11 mouse cellular contexts compared by ENCODE assay signal in genomic region chr15:98173821-98174220, GRCm38 (mm10). TPM values are rescaled to one million over a fixed set of nuclear protein-coding genes. Genes with fewer than 3 reads are reported as not detected.
A peak's percentile ranks its signal among the peaks of the same experiment; 100 is the strongest.
DNase-seq lines count a peak whose midpoint lies in the region; ATAC-seq and TF ChIP-seq lines count a peak whose summit lies in the region.
"Had no signal": no experiment of that assay in that cellular context is flagged by ENCODE, and none has a peak within 500 bp of the region (broad histone marks: within the 10 kb centered on the region; RNA-seq: fewer than 3 reads in every experiment).

No protein-coding gene starts in this region.

- H3K9ac ChIP-seq in hindbrain, embryonic 14.5 days, result peak overlapping the region; percentile 8; the same call in 1 of the 2 replicates
- no peak overlapping the region for H3K9ac ChIP-seq in hindbrain, embryonic 13.5 days
- H3K9ac ChIP-seq in stomach, postnatal 0 days (ENCODE audit: low read length), result no peak overlapping the region
- H3K9ac ChIP-seq: embryonic facial prominence, embryonic 12.5 days had no signal

- H3K36me3 ChIP-seq in hindbrain, embryonic 14.5 days (replicated peaks; ENCODE audit: control insufficient read depth, insufficient read depth), result no peaks in the 10 kb centered on the region
- no peaks in the 10 kb centered on the region for H3K36me3 ChIP-seq in hindbrain, embryonic 13.5 days
- no peaks in the 10 kb centered on the region for H3K36me3 ChIP-seq in stomach, postnatal 0 days (ENCODE audit: control insufficient read depth, insufficient read depth, low read length)
- H3K36me3 ChIP-seq: embryonic facial prominence, embryonic 12.5 days had no signal

- TF ChIP-seq EP300 in stomach, postnatal 0 days (optimal IDR thresholded peaks at IDR 0.05), result no peak

- H3K4me3 ChIP-seq in hindbrain, embryonic 14.5 days (replicated peaks; ENCODE audit: low read length), result no peak overlapping the region
- H3K4me3 ChIP-seq in hindbrain, embryonic 13.5 days, result no peak overlapping the region
- no peak overlapping the region for H3K4me3 ChIP-seq in stomach, postnatal 0 days (ENCODE audit: low read depth, low read length)
- H3K4me3 ChIP-seq: embryonic facial prominence, embryonic 12.5 days had no signal

- intact Hi-C loops in heart, postnatal 10 days (cut with DNase I), result loop anchor here (5.0 kb wide), 1 partner anchor 82 kb away; the partner anchor contains the start of genes Pfkm and Senp1
- intact Hi-C loops in left cerebral cortex, postnatal 14 days (cut with DNase I), result no loop called here

- H3K9me3 ChIP-seq in hindbrain, embryonic 14.5 days (ENCODE audit: control insufficient read depth, low read length), result no peaks in the 10 kb centered on the region
- no peaks in the 10 kb centered on the region for H3K9me3 ChIP-seq in hindbrain, embryonic 13.5 days
- no peaks in the 10 kb centered on the region for H3K9me3 ChIP-seq in stomach, postnatal 0 days (ENCODE audit: control insufficient read depth, low read length)
- H3K9me3 ChIP-seq: embryonic facial prominence, embryonic 12.5 days had no signal

- H3K4me2 ChIP-seq in hindbrain, embryonic 14.5 days (replicated peaks), result no peak overlapping the region
- no peak overlapping the region for H3K4me2 ChIP-seq in hindbrain, embryonic 13.5 days
- no peak overlapping the region for H3K4me2 ChIP-seq in stomach, postnatal 0 days (replicated peaks; ENCODE audit: low read depth)
- H3K4me2 ChIP-seq: embryonic facial prominence, embryonic 12.5 days had no signal

- no peak overlapping the region for H3K27ac ChIP-seq in hindbrain, embryonic 14.5 days
- H3K27ac ChIP-seq in hindbrain, embryonic 13.5 days, result no peak overlapping the region
- no peak overlapping the region for H3K27ac ChIP-seq in stomach, postnatal 0 days (replicated peaks)
- H3K27ac ChIP-seq: embryonic facial prominence, embryonic 12.5 days had no signal

- peaks cover 18% of the 10 kb centered on the region for H3K4me1 ChIP-seq in hindbrain, embryonic 14.5 days (replicated peaks; ENCODE audit: control insufficient read depth, insufficient read depth, low read length)
- peaks cover 35% of the 10 kb centered on the region for H3K4me1 ChIP-seq in hindbrain, embryonic 13.5 days (replicated peaks)
- no peaks in the 10 kb centered on the region for H3K4me1 ChIP-seq in stomach, postnatal 0 days (replicated peaks; ENCODE audit: control insufficient read depth, insufficient read depth)
- H3K4me1 ChIP-seq: embryonic facial prominence, embryonic 12.5 days had no signal

- no peak for ATAC-seq in hindbrain, embryonic 14.5 days (ENCODE audit: low FRiP score)
- ATAC-seq in hindbrain, embryonic 13.5 days (ENCODE audit: low FRiP score), result no peak
- ATAC-seq in CD4-positive, CD25-positive, alpha-beta regulatory T cell, adult 4 months, result peak; percentile 41
- no peak for ATAC-seq in stomach, postnatal 0 days (ENCODE audit: low FRiP score, low TSS enrichment)

- WGBS in hindbrain, embryonic 14.5 days, result 32% methylated on average over 8 of the region's 8 CpGs
- WGBS in hindbrain, embryonic 13.5 days, result 38% methylated on average over 8 of the region's 8 CpGs
- WGBS in stomach, postnatal 0 days, result 45% methylated on average over 8 of the region's 8 CpGs

- H3K27me3 ChIP-seq in hindbrain, embryonic 14.5 days (ENCODE audit: control insufficient read depth, insufficient read depth, low read length), result peaks cover 3% of the 10 kb centered on the region; the same call in 1 of the 2 replicates
- H3K27me3 ChIP-seq in hindbrain, embryonic 13.5 days, result peaks cover 44% of the 10 kb centered on the region
- peaks cover 5% of the 10 kb centered on the region; the same call in 1 of the 2 replicates for H3K27me3 ChIP-seq in stomach, postnatal 0 days (ENCODE audit: control insufficient read depth, insufficient read depth, low read length)

- peak; percentile 88 for DNase-seq in hindbrain, embryonic 14.5 days (ENCODE audit: low spot score)
- DNase-seq in brain, embryonic 18.5 days (ENCODE audit: low read depth, low spot score), result peak; percentile 55
- peak; percentile 40 to 69 for DNase-seq in heart, postnatal 10 days
- DNase-seq in left cerebral cortex, postnatal 14 days (ENCODE audit: low spot score in 2 of 2), result peak; percentile 92 to 96
- no peak for DNase-seq in stomach, postnatal 0 days (ENCODE audit: low spot score)
- no peak for DNase-seq in urinary bladder, postnatal 10 days (ENCODE audit: low spot score)

- TF ChIP-seq CTCF in stomach, postnatal 0 days (IDR thresholded peaks at IDR 0.05; ENCODE audit: low read depth), result peak; percentile 79

RNA-seq across cellular contexts. Expression of gene Ccdc184, which starts 6.9 kb away (rescaled TPM):
- polyA plus RNA-seq in hindbrain, embryonic 14.5 days (2014; fragmentation: Nextera tagmentation; extraction: Ambion mirVana), result 98.1 and 125 TPM in 2 replicates
- 55.6 and 59.6 TPM in 2 replicates for polyA plus RNA-seq in hindbrain, embryonic 13.5 days (2015; fragmentation: Nextera tagmentation; extraction: Ambion mirVana)
- polyA plus RNA-seq in CD4-positive, CD25-positive, alpha-beta regulatory T cell, adult 4 months (2017; shearing (Covaris generic)), result under 1 TPM; 0.24 to 0.27 TPM
- under 1 TPM; 0.57 to 0.64 TPM for total RNA-seq in heart, postnatal 10 days (2021)
- total RNA-seq in left cerebral cortex, postnatal 14 days (2021), result 10 to 100 TPM; 28.3 TPM
- polyA plus RNA-seq in stomach, postnatal 0 days (2015; fragmentation: Nextera tagmentation; extraction: Ambion mirVana), result 0.92 and 0.95 TPM in 2 replicates

RNA-seq across cellular contexts. Expression of gene Asb8, which starts 8.4 kb away (rescaled TPM):
- polyA plus RNA-seq in hindbrain, embryonic 14.5 days (2014; fragmentation: Nextera tagmentation; extraction: Ambion mirVana), result 66.2 and 66.8 TPM in 2 replicates
- polyA plus RNA-seq in hindbrain, embryonic 13.5 days (2015; fragmentation: Nextera tagmentation; extraction: Ambion mirVana), result 52.9 and 59.4 TPM in 2 replicates
- 10 to 100 TPM; 33.5 to 40.1 TPM for polyA plus RNA-seq in CD4-positive, CD25-positive, alpha-beta regulatory T cell, adult 4 months (2017; shearing (Covaris generic))
- total RNA-seq in heart, postnatal 10 days (2021), result 100 to 1,000 TPM; 104 to 109 TPM
- total RNA-seq in left cerebral cortex, postnatal 14 days (2021), result 10 to 100 TPM; 43.4 to 45.4 TPM
- 31.3 and 31.9 TPM in 2 replicates for polyA plus RNA-seq in stomach, postnatal 0 days (2015; fragmentation: Nextera tagmentation; extraction: Ambion mirVana)

RNA-seq across cellular contexts. Expression of gene Olfr288, which starts 21.5 kb away (rescaled TPM):
- not detected in 2 replicates for polyA plus RNA-seq in hindbrain, embryonic 14.5 days (2014; fragmentation: Nextera tagmentation; extraction: Ambion mirVana)
- polyA plus RNA-seq in hindbrain, embryonic 13.5 days (2015; fragmentation: Nextera tagmentation; extraction: Ambion mirVana), result not detected in 2 replicates
- polyA plus RNA-seq in CD4-positive, CD25-positive, alpha-beta regulatory T cell, adult 4 months (2017; shearing (Covaris generic)), result not detected
- total RNA-seq in heart, postnatal 10 days (2021), result not detected
- total RNA-seq in left cerebral cortex, postnatal 14 days (2021), result not detected
- polyA plus RNA-seq in stomach, postnatal 0 days (2015; fragmentation: Nextera tagmentation; extraction: Ambion mirVana), result not detected in 2 replicates
- polyA plus RNA-seq: embryonic facial prominence, embryonic 12.5 days; liver, embryonic 16.5 days; testis, adult 2 months had no signal

RNA-seq across cellular contexts. Expression of gene Gm44579, which starts 47.0 kb away (rescaled TPM):
- not detected in 2 replicates for polyA plus RNA-seq in hindbrain, embryonic 14.5 days (2014; fragmentation: Nextera tagmentation; extraction: Ambion mirVana)
- not detected in 2 replicates for polyA plus RNA-seq in hindbrain, embryonic 13.5 days (2015; fragmentation: Nextera tagmentation; extraction: Ambion mirVana)
- not detected for polyA plus RNA-seq in CD4-positive, CD25-positive, alpha-beta regulatory T cell, adult 4 months (2017; shearing (Covaris generic))
- total RNA-seq in heart, postnatal 10 days (2021), result not detected
- not detected for total RNA-seq in left cerebral cortex, postnatal 14 days (2021)
- not detected in 2 replicates for polyA plus RNA-seq in stomach, postnatal 0 days (2015; fragmentation: Nextera tagmentation; extraction: Ambion mirVana)
- polyA plus RNA-seq: embryonic facial prominence, embryonic 12.5 days; liver, embryonic 16.5 days; testis, adult 2 months had no signal

RNA-seq across cellular contexts. Expression of gene Olfr287, which starts 47.0 kb away (rescaled TPM):
- 0.17 TPM in 1 of 2 replicates, not detected in the other for polyA plus RNA-seq in hindbrain, embryonic 14.5 days (2014; fragmentation: Nextera tagmentation; extraction: Ambion mirVana)
- not detected in 2 replicates for polyA plus RNA-seq in hindbrain, embryonic 13.5 days (2015; fragmentation: Nextera tagmentation; extraction: Ambion mirVana)
- polyA plus RNA-seq in CD4-positive, CD25-positive, alpha-beta regulatory T cell, adult 4 months (2017; shearing (Covaris generic)), result not detected
- not detected for total RNA-seq in heart, postnatal 10 days (2021)
- total RNA-seq in left cerebral cortex, postnatal 14 days (2021), result 1 to 10 TPM; 1.8 to 2.4 TPM
- not detected in 2 replicates for polyA plus RNA-seq in stomach, postnatal 0 days (2015; fragmentation: Nextera tagmentation; extraction: Ambion mirVana)
- polyA plus RNA-seq: embryonic facial prominence, embryonic 12.5 days; liver, embryonic 16.5 days; testis, adult 2 months had no signal

Comparison
In these comparisons a context has a peak if more than half of its experiments do, and no peak if none do; other contexts are left out.
1. DNase-seq: peak in hindbrain, embryonic 14.5 days (single experiment), brain, embryonic 18.5 days (single experiment), heart, postnatal 10 days (2 of 2) and left cerebral cortex, postnatal 14 days (2 of 2); none in stomach, postnatal 0 days (single experiment) and urinary bladder, postnatal 10 days (single experiment).
2. RNA of gene Ccdc184, which starts 6.9 kb away (polyA plus RNA-seq): 98.1 to 125 TPM in hindbrain, embryonic 14.5 days and 55.6 to 59.6 TPM in hindbrain, embryonic 13.5 days; 0.92 to 0.95 TPM in stomach, postnatal 0 days and 0.24 to 0.27 TPM in CD4-positive, CD25-positive, alpha-beta regulatory T cell, adult 4 months; every median in the first group is over 10 times any median in the second.